Mouse (Mus musculus): ENCODE measurements around the gene Rhov. TPM values are rescaled to one million over a fixed set of nuclear protein-coding genes. Genes with fewer than 3 reads are reported as not detected.

The Rhov gene
- polyA plus RNA-seq (2012; ENCODE audit: insufficient read depth, low replicate concordance), result 1.9 TPM in 1 of 2 replicates, not detected in the other

DNA sequence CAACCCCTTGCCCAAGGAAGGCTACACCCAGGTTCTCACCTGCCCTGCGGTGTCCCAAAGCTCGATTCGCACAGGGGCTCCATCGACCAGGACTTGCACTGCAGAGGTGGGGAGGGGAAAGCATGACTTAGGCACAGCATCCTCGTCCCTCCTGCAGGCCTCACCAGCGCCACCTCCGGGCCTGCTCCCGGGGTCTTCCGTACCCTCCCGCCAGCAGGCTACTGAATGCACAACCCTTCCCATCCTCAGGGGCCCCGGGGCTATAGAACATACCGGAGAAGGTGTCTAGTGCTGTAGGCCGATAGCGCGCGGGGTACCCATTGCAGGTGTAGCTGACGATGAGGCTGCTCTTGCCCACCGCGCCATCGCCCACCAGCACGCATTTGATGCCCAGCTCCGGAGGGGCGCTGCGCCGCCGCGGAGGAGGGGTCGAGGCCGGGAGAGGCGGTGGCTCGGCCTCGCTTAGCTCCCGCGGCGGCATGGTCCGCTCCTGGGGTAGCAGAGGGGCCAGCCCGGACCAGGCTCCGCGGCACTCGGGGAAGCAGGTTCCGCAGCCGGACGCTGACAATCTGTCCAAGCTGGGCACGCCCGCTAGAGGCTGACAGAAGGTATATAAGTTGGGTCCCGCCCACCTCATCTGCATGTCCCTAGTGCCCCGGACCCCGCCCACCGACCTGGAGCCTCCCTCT is at the start of gene Rhov:
TSS of gene Rhov (minus strand) at position 630 of the 689 bp plus-strand sequence.
- H3K4me3 ChIP-seq (replicated peaks), result peak within 1 kb of the TSS; percentile 94
- H3K4me1 ChIP-seq, result peaks cover 31% of the 10 kb centered on the region
- no peaks in the 10 kb centered on the region for H3K9me3 ChIP-seq
- peaks cover 42% of the 10 kb centered on the region for H3K27me3 ChIP-seq (replicated peaks)
- no peaks in the 10 kb centered on the region for H3K36me3 ChIP-seq (replicated peaks; ENCODE audit: low read length)
- TF ChIP-seq GATA1 (IDR thresholded peaks at IDR 0.05; ENCODE audit: borderline replicate concordance, low read length), result no peak
- no peak for TF ChIP-seq FLI1 (IDR thresholded peaks at IDR 0.05; ENCODE audit: low read length)

DNA sequence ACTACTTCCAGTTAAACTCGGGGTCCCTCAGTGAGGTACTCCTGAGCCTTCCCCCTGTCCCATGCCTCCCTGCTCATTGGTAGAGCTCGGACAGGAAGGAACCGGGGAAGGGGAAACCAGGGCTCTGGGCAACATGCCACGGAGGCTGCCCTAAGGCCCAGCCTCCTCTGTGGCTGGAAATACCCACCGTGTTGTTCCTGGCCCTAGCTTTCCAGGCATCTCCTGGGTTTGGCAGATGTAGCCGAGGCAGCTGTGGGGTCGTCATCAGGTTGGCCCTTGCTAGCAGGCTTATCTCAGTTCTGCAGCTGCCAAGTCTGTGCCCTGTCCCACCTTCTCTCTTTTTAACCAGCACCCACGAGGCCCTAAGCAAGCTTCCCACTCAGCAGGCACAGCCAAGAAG is 49.5 kb upstream of the Rhov start:
- peaks cover 77% of the 10 kb centered on the region for H3K27me3 ChIP-seq (replicated peaks)
- TF ChIP-seq FLI1 (IDR thresholded peaks at IDR 0.05; ENCODE audit: low read length) (no peak), GATA1 (IDR thresholded peaks at IDR 0.05; ENCODE audit: borderline replicate concordance, low read length) (no peak)
- peaks cover 49% of the 10 kb centered on the region for H3K4me1 ChIP-seq
- peaks cover 22% of the 10 kb centered on the region for H3K9me3 ChIP-seq
- H3K4me3 ChIP-seq (replicated peaks), result peak overlapping the region; percentile 28
- no peaks in the 10 kb centered on the region for H3K36me3 ChIP-seq (replicated peaks; ENCODE audit: low read length)

DNA sequence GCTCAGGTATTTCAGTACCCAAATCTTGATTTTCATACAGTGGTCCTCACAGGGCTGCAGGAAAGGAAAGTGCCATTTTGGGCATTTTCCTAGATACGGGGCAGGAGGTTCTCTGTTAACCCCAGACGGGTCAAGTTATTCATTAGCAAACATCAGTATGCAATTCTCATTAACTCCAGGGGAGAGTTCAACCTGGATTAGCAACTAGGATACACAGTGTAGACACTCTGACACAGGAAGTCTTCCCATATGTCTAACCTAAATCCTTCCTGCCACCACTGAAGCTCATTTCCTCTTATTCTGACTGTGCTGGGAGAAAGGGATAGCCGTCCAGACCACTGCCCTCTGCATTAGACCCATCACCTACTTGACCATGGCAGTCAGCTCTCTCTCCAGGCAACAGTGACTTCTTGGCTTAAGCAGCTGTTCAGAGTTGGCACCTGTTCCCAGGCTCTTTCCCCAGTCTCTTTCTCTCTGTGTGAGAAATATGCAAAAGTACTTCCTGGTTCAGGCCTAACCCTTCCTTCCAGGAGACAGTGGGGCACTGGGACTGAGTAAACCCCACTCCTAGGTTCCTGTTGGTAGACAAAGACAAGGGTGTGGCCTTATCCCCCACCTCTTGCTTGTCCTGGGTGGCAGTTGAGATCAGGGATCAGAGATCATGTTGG is 47.1 kb upstream of the Rhov start:
- TF ChIP-seq GATA1 (IDR thresholded peaks at IDR 0.05; ENCODE audit: borderline replicate concordance, low read length) (no peak), FLI1 (IDR thresholded peaks at IDR 0.05; ENCODE audit: low read length) (no peak)
- no peak overlapping the region for H3K4me3 ChIP-seq (replicated peaks)
- peaks cover 76% of the 10 kb centered on the region for H3K27me3 ChIP-seq (replicated peaks)
- peaks cover 45% of the 10 kb centered on the region for H3K4me1 ChIP-seq
- no peaks in the 10 kb centered on the region for H3K36me3 ChIP-seq (replicated peaks; ENCODE audit: low read length)
- H3K9me3 ChIP-seq, result peaks cover 22% of the 10 kb centered on the region

DNA sequence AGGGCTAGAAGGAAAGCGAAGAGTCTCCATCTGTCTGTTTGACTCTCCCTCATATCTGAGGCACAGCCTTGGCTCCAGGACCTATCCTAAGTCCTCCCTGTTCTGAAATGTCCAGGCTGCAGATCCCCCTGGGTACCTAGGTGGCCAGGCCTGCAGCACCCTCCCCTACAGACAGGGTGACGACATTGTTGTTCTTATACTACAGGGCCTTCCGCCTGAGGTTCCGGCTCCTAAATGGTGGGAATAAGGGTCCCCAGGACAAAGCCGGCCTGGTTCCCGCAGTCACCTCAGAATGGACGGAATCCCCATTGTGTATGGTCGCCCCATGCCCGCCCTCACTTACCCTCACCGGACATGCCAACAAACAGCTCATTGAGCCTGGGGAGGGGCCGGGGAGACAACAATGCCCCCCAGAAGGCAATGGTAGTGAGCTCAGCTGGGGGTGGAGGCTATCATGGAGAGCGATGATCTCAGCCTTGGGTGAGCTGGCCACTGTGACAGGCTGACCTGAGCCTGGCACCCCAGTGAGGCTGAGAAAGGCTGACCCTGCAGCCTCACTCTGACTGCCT is 43.8 kb upstream of the Rhov start:
- TF ChIP-seq GATA1 (IDR thresholded peaks at IDR 0.05; ENCODE audit: borderline replicate concordance, low read length) (no peak), FLI1 (IDR thresholded peaks at IDR 0.05; ENCODE audit: low read length) (no peak)
- H3K4me3 ChIP-seq (replicated peaks), result no peak overlapping the region
- peaks cover 75% of the 10 kb centered on the region for H3K27me3 ChIP-seq (replicated peaks)
- no peaks in the 10 kb centered on the region for H3K36me3 ChIP-seq (replicated peaks; ENCODE audit: low read length)
- peaks cover 6% of the 10 kb centered on the region for H3K9me3 ChIP-seq
- H3K4me1 ChIP-seq, result peaks cover 23% of the 10 kb centered on the region

DNA sequence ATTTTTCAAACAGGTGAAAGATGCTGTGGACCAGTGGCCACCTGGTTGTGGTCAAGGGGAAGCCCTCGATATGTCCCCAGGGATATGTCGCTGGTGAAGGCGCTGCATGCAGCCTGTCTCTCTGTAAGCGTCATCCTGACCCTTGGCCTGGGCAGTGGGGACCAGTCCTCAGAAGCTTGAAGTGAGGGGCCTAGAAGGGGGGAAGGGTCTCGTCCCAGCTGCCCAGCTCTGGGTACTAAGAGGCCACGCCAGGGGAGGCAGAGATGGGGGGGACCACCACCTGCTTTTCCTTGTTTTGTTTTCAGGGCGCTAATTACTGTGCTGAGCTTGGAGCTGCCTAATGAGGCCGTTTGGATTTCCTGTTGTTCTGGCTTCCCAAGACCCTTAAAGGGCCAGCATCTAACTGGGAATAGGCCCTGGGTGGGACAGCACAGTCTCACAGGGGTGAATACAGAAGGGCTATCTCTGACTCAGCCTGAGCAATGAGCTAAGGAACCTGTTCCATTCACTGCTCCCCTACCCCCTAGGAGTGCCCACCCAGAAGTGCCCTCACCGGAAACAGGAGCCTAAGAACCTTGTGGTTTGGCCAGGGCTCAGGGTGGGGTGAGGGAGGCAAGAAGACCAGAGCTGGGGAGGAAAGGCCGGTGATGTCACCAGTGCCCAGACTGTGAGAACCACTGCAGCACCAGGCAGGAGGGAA is 42.9 kb upstream of the Rhov start:
- no peaks in the 10 kb centered on the region for H3K36me3 ChIP-seq (replicated peaks; ENCODE audit: low read length)
- H3K4me3 ChIP-seq (replicated peaks), result peak overlapping the region; percentile 51
- H3K4me1 ChIP-seq, result peaks cover 23% of the 10 kb centered on the region
- no peak for TF ChIP-seq FLI1 (IDR thresholded peaks at IDR 0.05; ENCODE audit: low read length)
- TF ChIP-seq GATA1 (IDR thresholded peaks at IDR 0.05; ENCODE audit: borderline replicate concordance, low read length), result no peak
- H3K9me3 ChIP-seq, result peaks cover 6% of the 10 kb centered on the region
- H3K27me3 ChIP-seq (replicated peaks), result peaks cover 78% of the 10 kb centered on the region

DNA sequence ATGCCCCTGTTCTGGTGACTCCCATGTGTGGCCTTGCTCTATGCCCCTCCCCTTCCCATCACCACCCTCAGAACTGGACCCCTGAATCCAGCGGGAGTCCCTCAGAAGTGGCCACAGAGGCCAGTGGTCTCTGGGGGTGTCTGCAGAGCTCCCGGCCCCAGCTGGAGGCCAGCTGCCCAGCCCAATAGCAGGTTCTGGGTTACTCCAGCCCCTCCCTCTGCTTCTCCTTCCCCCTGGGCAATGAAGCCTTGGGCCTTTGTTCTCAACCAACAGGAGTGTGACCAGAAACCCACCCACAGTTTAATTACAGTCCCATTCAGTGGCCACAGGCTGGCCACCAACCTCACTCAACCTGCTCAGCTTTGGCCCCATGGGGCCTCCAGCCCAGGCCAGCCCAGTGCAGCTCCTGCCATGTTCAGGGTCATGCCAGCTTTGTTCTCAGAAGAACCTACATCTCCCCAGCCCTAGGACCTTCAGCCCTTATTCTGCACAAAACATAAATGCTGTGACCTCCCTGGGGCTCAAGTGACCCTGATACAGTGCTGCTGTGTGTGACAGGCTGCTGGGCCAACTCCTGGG is 41.4 kb upstream of the Rhov start:
- TF ChIP-seq FLI1 (IDR thresholded peaks at IDR 0.05; ENCODE audit: low read length) (no peak), GATA1 (IDR thresholded peaks at IDR 0.05; ENCODE audit: borderline replicate concordance, low read length) (no peak)
- Histone ChIP-seq H3K4me1 (peaks cover 15% of the 10 kb centered on the region), H3K27me3 (replicated peaks) (peaks cover 71% of the 10 kb centered on the region), H3K36me3 (replicated peaks; ENCODE audit: low read length) (no peaks in the 10 kb centered on the region), H3K9me3 (peaks cover 6% of the 10 kb centered on the region), H3K4me3 (replicated peaks) (no peak overlapping the region)

DNA sequence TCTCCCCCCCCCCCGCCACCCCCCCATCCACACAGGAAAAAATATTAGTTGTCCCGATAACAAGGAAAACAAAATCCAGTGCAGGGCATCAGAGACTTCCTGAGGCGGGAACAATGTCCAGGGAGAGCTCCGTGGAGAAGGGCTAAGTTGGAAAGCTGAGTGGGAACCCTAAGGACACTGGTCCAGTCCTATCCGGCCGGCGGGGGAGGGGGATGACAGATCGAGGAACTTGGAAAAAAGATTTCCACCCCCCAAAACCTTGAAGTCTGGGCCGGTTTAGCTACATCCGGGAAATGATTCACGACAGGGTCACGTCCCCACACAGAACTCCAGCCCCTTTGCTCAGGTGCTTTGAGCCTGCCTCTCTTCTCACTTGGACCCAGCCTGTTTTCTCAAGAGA is 40.5 kb upstream of the Rhov start:
- H3K4me1 ChIP-seq, result peaks cover 15% of the 10 kb centered on the region
- no peak for TF ChIP-seq FLI1 (IDR thresholded peaks at IDR 0.05; ENCODE audit: low read length)
- no peak for TF ChIP-seq GATA1 (IDR thresholded peaks at IDR 0.05; ENCODE audit: borderline replicate concordance, low read length)
- H3K36me3 ChIP-seq (replicated peaks; ENCODE audit: low read length), result no peaks in the 10 kb centered on the region
- H3K9me3 ChIP-seq, result peaks cover 6% of the 10 kb centered on the region
- no peak overlapping the region for H3K4me3 ChIP-seq (replicated peaks)
- H3K27me3 ChIP-seq (replicated peaks), result peaks cover 69% of the 10 kb centered on the region

DNA sequence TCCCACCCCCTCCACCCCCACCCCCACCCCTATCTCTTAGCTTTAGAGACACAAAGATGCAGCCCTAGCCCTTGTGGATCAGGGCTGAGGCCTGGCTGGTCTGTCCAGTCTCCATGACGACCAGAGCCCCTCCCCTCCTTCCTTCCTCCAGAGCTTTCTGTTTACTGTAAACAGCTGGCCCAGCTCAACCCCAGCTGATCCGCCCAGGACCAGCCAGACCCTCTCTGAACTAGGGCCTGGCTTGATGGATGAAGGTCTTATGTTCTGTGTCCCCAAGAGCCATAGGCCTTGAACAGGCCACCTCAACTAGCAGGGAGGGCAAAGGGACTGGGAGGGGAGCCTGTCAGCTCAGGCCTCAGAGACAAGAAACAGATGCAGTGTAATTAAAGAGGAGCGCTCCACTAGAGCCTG is 33.7 kb upstream of the Rhov start:
- H3K4me1 ChIP-seq, result peaks cover 31% of the 10 kb centered on the region
- TF ChIP-seq GATA1 (IDR thresholded peaks at IDR 0.05; ENCODE audit: borderline replicate concordance, low read length), result no peak
- H3K27me3 ChIP-seq (replicated peaks), result peaks cover 45% of the 10 kb centered on the region
- H3K36me3 ChIP-seq (replicated peaks; ENCODE audit: low read length), result peaks cover 7% of the 10 kb centered on the region
- no peak overlapping the region for H3K4me3 ChIP-seq (replicated peaks)
- H3K9me3 ChIP-seq, result no peaks in the 10 kb centered on the region

DNA sequence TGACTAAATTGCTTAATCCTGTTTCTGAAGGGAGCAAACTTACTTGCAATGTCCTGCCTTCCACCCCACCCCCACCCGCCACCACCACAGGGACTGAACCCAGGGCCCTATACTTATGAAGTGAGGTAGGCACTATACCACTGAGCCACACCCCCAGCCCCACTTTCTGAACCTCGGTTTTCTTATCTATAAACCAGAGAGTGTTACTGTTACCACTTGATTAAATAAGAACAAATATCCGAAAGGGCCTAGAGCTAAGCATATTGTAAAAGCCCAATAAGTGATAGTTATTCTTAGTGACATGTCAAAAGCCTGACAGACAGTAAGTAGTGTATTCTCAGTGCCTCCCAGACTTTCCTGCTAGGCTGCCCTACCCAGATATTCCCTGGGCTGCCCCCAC is 33.3 kb upstream of the Rhov start:
- H3K4me3 ChIP-seq (replicated peaks), result no peak overlapping the region
- H3K9me3 ChIP-seq, result no peaks in the 10 kb centered on the region
- peaks cover 11% of the 10 kb centered on the region for H3K36me3 ChIP-seq (replicated peaks; ENCODE audit: low read length)
- TF ChIP-seq FLI1 (IDR thresholded peaks at IDR 0.05; ENCODE audit: low read length) (no peak), GATA1 (IDR thresholded peaks at IDR 0.05; ENCODE audit: borderline replicate concordance, low read length) (no peak)
- peaks cover 35% of the 10 kb centered on the region for H3K4me1 ChIP-seq
- H3K27me3 ChIP-seq (replicated peaks), result peaks cover 41% of the 10 kb centered on the region

All from megakaryocyte, embryonic 14.5 days (primary cell).